Mouse (Mus musculus): Measurements from ENCODE around the gene Fam217b. TPM values are rescaled to one million over a fixed set of nuclear protein-coding genes. Genes with fewer than 3 reads are reported as not detected.

Fam217b gene
- polyA plus RNA-seq, 1 experiment from 2014 or later, result 3.5 TPM

DNA sequence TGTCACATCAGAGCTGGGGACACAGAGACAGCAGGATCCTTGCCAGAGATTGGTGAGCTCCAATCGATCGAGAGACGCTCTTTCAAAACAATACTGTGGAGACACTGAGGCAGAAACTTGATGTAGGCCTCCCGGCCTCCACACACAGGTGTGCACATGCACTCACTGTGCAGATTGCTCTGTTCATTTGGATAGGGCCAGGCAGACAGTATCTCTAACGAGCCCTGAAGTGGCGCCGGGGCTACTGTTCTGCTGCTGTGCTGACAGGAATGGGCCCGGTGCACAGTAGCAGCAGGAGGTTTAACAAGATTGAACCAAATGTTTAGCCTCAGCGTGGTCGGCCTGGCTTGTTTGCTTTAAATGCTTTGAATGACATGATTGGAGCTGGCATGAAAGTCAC lies 36.6 kb downstream of the Fam217b start:
- ATAC-seq (no peak), DNase-seq (ENCODE audit: low spot score) (no peak)
- Histone ChIP-seq H3K36me3 (ENCODE audit: insufficient read depth, low read length) (no peaks in the 10 kb centered on the region), H3K9ac (replicated peaks; ENCODE audit: low read depth) (no peak overlapping the region), H3K27ac (ENCODE audit: low read length) (no peak overlapping the region), H3K9me3 (ENCODE audit: low read length) (no peaks in the 10 kb centered on the region), H3K4me2 (replicated peaks; ENCODE audit: low read depth, low read length) (no peak overlapping the region), H3K27me3 (replicated peaks; ENCODE audit: insufficient read depth, low read length) (no peaks in the 10 kb centered on the region), H3K4me1 (ENCODE audit: insufficient read depth, low read depth, low read length) (peaks cover 4% of the 10 kb centered on the region; the same call in 1 of the 2 replicates), H3K4me3 (ENCODE audit: low read depth, low read length) (no peak overlapping the region)
- TF ChIP-seq CTCF (IDR thresholded peaks at IDR 0.05), result no peak
- no peak for TF ChIP-seq EP300 (IDR thresholded peaks at IDR 0.05)
- WGBS, result 64% methylated on average over 10 of the region's 10 CpGs

DNA sequence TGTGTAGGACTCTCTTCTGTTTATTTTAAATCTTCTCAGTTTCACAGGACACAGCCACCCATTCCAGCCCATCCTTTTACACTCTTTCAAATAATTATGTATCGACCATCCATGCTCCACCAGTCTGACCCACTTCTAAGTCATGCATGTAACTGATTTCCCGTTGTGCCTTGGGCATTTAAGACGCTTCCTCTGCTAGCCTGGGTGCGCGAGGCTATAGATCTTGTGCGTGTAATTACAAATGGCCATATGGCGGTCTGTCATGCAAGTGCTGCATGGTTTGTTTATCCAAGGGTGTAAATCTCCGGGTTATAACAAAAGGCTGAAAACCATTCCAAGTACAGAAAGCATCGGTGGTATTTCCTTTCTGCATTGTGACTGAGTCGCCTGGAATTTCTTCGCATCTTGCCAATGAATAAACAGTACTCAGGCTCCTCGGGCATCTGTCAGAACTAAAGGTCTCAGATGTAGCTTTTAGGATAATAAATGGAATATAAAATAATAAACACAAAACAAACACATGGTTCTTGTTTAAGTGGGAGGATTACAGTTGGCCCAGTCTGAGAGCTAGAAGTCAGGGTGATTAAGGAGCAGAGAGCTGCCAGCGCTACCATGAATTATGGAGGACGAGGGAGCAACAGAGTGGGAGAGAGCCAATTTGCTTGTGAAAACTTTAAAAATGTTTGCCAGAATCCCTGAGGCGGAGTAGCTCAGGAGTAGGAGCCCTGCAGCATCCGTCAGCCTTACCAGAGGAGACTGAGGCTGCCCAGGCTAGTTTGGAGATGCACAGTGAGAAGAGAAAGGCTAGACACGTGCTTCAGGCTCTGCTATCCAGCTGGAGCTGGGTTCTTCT lies 40.6 kb downstream of the Fam217b start:
- Histone ChIP-seq H3K9ac (replicated peaks; ENCODE audit: low read depth) (no peak overlapping the region), H3K36me3 (ENCODE audit: insufficient read depth, low read length) (no peaks in the 10 kb centered on the region), H3K4me1 (ENCODE audit: insufficient read depth, low read depth, low read length) (peaks cover 4% of the 10 kb centered on the region; the same call in 1 of the 2 replicates), H3K27me3 (replicated peaks; ENCODE audit: insufficient read depth, low read length) (no peaks in the 10 kb centered on the region), H3K4me2 (replicated peaks; ENCODE audit: low read depth, low read length) (no peak overlapping the region), H3K9me3 (ENCODE audit: low read length) (no peaks in the 10 kb centered on the region), H3K27ac (ENCODE audit: low read length) (no peak overlapping the region), H3K4me3 (ENCODE audit: low read depth, low read length) (no peak overlapping the region)
- TF ChIP-seq EP300 (IDR thresholded peaks at IDR 0.05) (peak; percentile 70), CTCF (IDR thresholded peaks at IDR 0.05) (no peak)
- ATAC-seq (peak; percentile 73), DNase-seq (ENCODE audit: low spot score) (peak; percentile 44)
- 25% methylated on average over 17 of the region's 17 CpGs for WGBS

DNA sequence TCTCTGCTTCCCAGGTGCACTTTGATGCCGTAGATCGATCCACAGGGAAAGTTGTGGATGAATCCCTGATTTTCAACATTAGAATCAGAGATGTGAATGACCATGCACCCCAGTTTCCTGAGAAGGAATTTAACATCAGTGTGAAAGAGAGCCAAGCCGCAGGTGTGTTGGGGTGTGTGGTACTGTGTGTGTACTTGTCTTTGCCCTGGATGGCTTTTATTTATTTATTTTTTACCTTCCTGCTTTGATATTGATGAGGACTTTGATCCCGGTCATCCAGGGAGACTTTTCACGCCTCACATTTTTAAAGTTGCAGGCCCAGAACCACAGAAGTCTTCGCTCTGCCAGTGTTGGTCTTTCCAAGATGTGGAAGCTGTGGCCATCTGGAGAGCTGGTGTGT lies 43.1 kb downstream of the Fam217b start:
- 82% methylated on average over 6 of the region's 6 CpGs for WGBS
- Histone ChIP-seq H3K27me3 (replicated peaks; ENCODE audit: insufficient read depth, low read length) (no peaks in the 10 kb centered on the region), H3K9ac (replicated peaks; ENCODE audit: low read depth) (no peak overlapping the region), H3K4me1 (ENCODE audit: insufficient read depth, low read depth, low read length) (peaks cover 4% of the 10 kb centered on the region; the same call in 1 of the 2 replicates), H3K4me2 (replicated peaks; ENCODE audit: low read depth, low read length) (no peak overlapping the region), H3K4me3 (ENCODE audit: low read depth, low read length) (no peak overlapping the region), H3K27ac (ENCODE audit: low read length) (no peak overlapping the region), H3K36me3 (ENCODE audit: insufficient read depth, low read length) (no peaks in the 10 kb centered on the region), H3K9me3 (ENCODE audit: low read length) (no peaks in the 10 kb centered on the region)
- no peak for ATAC-seq
- TF ChIP-seq EP300 (IDR thresholded peaks at IDR 0.05) (no peak), CTCF (IDR thresholded peaks at IDR 0.05) (no peak)
- DNase-seq (ENCODE audit: low spot score), result no peak

DNA sequence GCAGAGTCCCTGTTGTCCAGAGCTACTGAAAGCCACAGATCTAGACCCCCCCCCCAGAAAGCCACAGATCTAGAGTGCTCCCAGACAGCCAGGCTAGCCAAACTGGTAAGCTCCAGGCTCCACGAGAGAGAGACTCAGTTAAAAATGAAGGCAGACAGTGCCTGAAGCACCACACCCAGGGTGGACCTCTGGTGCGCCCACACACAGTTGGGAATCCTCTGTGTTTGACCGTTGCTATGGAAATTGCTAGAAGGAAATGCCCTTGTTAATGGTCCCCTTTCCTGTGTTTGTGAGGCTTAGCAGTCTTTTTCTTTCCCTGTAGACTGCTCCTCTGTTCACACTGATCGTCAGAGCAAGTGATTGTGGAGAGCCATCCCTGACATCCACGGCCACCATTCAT lies 46.0 kb downstream of the Fam217b start:
- DNase-seq (ENCODE audit: low spot score) (peak; percentile 17), ATAC-seq (no peak; the same call in 1 of the 2 replicates)
- H3K27ac ChIP-seq (ENCODE audit: low read length), result no peak overlapping the region
- peaks cover 2% of the 10 kb centered on the region; the same call in 1 of the 2 replicates for H3K4me1 ChIP-seq (ENCODE audit: insufficient read depth, low read depth, low read length)
- 39% methylated on average over 5 of the region's 5 CpGs for WGBS
- no peak overlapping the region for H3K9ac ChIP-seq (replicated peaks; ENCODE audit: low read depth)
- no peak for TF ChIP-seq CTCF (IDR thresholded peaks at IDR 0.05)
- no peak for TF ChIP-seq EP300 (IDR thresholded peaks at IDR 0.05)
- 0 out of 2 replicates have a peak overlapping the region, but pooled peaks have one; percentile 5 for H3K4me2 ChIP-seq (replicated peaks; ENCODE audit: low read depth, low read length)
- no peaks in the 10 kb centered on the region for H3K9me3 ChIP-seq (ENCODE audit: low read length)
- H3K27me3 ChIP-seq (replicated peaks; ENCODE audit: insufficient read depth, low read length), result no peaks in the 10 kb centered on the region
- no peaks in the 10 kb centered on the region for H3K36me3 ChIP-seq (ENCODE audit: insufficient read depth, low read length)
- H3K4me3 ChIP-seq (ENCODE audit: low read depth, low read length), result no peak overlapping the region

DNA sequence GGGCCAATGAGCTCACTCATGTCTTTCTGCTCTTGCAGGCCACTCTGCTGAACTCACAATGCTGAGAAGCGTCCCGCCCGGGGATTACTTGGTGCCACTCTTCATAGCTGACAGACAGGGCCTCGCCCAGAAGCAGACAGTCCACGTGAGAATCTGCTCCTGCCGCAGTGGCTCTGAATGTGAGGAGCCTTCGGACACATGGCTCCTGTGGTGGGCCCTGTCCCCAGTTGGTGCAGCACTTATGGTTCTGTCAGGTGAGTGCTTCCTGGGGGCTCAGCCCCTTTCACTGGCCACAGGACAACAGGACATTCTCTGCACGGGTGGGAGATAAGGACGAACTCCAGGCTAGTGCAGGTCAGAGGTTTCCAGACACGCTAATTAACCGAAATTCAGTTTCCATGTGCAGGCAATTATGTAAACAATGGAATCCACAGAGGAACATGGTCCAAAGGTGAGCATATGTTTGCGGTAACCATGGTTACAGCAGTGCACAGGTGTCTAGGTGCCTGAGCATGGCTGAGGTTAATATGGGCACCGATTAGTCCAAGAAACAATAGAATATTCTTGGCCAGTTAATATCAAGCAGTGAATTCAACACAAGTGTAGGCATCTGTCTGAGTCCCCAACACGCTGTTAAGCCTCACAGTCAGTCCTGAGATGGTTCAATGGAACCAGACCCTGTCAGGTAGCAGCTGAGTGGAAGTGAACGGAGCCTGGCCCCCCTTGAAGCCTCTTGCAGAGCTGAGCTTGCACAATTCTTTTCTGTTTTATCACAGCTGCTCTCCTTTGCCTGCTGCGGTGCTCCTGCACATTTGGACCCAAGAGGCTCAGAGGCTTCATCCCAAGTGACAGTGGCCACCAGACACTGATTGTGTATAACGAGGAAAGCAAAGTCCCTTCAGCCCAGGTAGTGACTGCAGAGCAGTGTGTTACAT lies 57.5 kb downstream of the Fam217b start:
- no peak overlapping the region for H3K4me3 ChIP-seq (ENCODE audit: low read depth, low read length)
- no peaks in the 10 kb centered on the region for H3K4me1 ChIP-seq (ENCODE audit: insufficient read depth, low read depth, low read length)
- no peaks in the 10 kb centered on the region for H3K9me3 ChIP-seq (ENCODE audit: low read length)
- ATAC-seq (no peak), DNase-seq (ENCODE audit: low spot score) (no peak)
- H3K9ac ChIP-seq (replicated peaks; ENCODE audit: low read depth), result no peak overlapping the region
- no peak overlapping the region for H3K27ac ChIP-seq (ENCODE audit: low read length)
- H3K27me3 ChIP-seq (replicated peaks; ENCODE audit: insufficient read depth, low read length), result no peaks in the 10 kb centered on the region
- TF ChIP-seq EP300 (IDR thresholded peaks at IDR 0.05), result no peak
- no peak for TF ChIP-seq CTCF (IDR thresholded peaks at IDR 0.05)
- no peak overlapping the region for H3K4me2 ChIP-seq (replicated peaks; ENCODE audit: low read depth, low read length)
- WGBS, result 52% methylated on average over 17 of the region's 17 CpGs
- no peaks in the 10 kb centered on the region for H3K36me3 ChIP-seq (ENCODE audit: insufficient read depth, low read length)

DNA sequence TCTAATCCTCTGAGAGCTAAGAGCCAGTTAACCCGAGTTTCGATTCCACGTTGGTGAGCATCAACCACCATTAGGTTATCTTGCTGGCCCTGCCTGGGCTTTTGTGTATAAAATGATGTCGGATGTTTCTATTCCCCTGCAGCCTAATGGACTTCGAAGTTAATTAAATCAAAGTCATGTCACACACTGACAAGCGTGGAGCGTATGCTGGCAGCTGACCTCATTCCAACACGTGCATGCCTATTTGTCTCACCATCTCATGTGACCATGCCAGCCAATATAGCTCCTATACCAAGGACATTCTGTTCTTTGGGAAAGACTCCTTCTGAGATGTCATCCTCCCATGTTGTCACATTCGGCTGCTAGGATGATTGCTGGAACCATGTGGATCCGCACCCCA lies 59.6 kb downstream of the Fam217b start:
- H3K9me3 ChIP-seq (ENCODE audit: low read length), result no peaks in the 10 kb centered on the region
- TF ChIP-seq CTCF (IDR thresholded peaks at IDR 0.05), result no peak
- no peak for TF ChIP-seq EP300 (IDR thresholded peaks at IDR 0.05)
- no peaks in the 10 kb centered on the region for H3K4me1 ChIP-seq (ENCODE audit: insufficient read depth, low read depth, low read length)
- no peak overlapping the region for H3K27ac ChIP-seq (ENCODE audit: low read length)
- WGBS, result 53% methylated on average over 10 of the region's 10 CpGs
- DNase-seq (ENCODE audit: low spot score), result no peak
- H3K4me3 ChIP-seq (ENCODE audit: low read depth, low read length), result no peak overlapping the region
- no peak overlapping the region for H3K4me2 ChIP-seq (replicated peaks; ENCODE audit: low read depth, low read length)
- no peaks in the 10 kb centered on the region for H3K27me3 ChIP-seq (replicated peaks; ENCODE audit: insufficient read depth, low read length)
- ATAC-seq, result no peak
- H3K9ac ChIP-seq (replicated peaks; ENCODE audit: low read depth), result no peak overlapping the region
- no peaks in the 10 kb centered on the region for H3K36me3 ChIP-seq (ENCODE audit: insufficient read depth, low read length)

Other genes starting within 250 kb of the Fam217b start
- 0.10 and 0.15 TPM in 2 replicates for gene Sycp2, start 6.8 kb upstream of the Fam217b start, polyA plus RNA-seq (2015; fragmentation: Nextera tagmentation; extraction: Ambion mirVana)
- gene Ppp1r3d, start 52 bp upstream of the Fam217b start, polyA plus RNA-seq (2015; fragmentation: Nextera tagmentation; extraction: Ambion mirVana), result 3.5 and 4.2 TPM in 2 replicates
- 0.13 and 0.19 TPM in 2 replicates for gene Cdh26, start 16.0 kb downstream of the Fam217b start, polyA plus RNA-seq (2015; fragmentation: Nextera tagmentation; extraction: Ambion mirVana)